Mouse (Mus musculus) liver, adult 10 weeks (tissue): Measurements from ENCODE around the gene Fuom. TPM values are rescaled to one million over a fixed set of nuclear protein-coding genes. Genes with fewer than 3 reads are reported as not detected.

Source experiments
- polyA plus RNA-seq: library from polyadenylated mRNA; stranded (reverse); fragments of 350-450 nt; fragmentation: Illumina TruSeq; extraction: RNeasy Lipid Tissue Mini Kit (QIAGEN cat#74804); gene quantifications from one replicate; pipeline ENCODE4 v1.2.3, GENCODE M21; 2014; ENCODE audit warnings: low read depth, low replicate concordance

The Fuom gene
- polyA plus RNA-seq = 20.7 TPM

DNA sequence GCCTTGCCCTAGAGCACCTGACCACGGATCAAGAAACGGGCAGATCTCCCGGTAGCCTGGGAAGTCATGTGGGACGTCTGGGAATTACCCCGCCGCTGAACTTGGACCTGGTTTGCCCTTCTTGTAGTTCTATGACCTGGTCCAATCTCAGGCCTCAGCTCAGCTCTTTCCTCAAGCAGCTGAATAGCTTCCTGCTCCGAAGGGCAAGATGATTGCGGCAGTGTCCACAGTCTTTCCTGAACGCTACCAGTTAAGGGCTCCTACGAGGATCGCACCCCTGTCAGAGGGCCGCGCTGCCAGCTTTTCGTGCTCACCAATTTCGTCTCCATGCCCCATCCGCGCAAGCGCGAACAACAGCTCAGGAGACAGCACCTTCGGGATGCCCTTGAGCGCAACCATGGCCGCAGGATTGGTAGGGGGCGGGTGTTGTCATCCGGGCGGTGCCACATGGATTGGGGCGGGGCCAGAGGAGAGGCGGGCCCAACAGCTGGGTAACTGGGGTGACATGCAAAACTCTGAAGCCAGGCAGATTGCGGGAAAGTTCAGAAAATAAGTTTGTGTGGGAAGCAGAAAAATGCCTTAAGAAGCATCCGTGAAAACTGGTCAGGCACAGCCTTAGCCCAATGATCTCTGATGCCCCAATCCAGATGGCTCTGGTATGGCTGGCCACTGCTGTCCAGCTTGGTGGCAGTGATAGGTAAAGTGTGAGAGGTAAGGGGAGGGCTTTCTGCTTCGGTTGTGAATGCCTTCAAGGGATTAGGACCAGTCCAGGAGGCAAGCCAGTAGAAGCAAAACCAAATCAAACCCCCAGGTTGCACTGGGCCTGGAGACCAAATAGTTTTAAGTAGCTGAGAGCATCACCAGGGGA is at the start of gene Fuom:
TSS of gene Fuom (minus strand) at position 449 of the 868 bp plus-strand sequence.

DNA sequence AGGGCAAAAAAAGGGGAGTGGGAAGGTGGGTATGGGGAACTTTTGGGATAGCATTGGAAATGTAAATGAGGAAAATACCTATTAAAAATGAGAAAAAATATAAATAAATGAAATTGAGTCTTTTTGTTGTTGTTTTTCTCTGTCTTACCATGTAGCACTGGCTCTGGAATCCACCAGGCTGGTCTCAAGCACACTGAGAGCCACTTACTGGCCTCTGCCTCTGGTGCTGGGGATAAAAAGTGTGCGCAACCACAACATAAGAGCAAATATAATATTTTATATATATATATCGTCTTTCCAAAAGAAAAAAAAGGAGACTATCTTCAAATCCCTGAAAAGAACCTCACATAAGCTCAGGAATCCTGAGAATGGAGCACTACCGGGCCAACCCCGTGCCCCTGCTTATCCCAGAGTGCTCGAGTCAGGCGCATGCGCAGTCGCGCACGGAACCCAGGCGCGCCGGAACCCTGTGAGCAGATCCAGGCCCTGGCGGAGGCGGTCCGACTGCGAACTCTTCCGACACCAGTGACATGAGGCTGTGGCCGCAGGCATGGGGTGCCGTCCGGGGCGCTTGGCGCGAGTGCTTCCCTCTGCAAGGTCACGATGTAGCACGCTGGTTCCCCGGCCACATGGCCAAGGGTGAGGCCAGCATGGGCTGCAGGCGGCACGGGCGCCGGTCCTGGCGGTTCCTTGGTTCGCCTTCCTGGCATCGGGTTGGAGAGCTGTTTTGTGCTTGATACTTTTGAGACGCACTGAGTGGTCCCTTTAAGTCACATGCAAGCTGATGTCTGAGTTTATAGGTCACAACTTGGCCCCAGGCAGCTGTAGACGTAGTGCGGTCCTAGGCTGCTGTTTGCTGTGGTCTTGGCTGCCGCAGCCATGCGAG is 35.1 kb upstream of the Fuom start, which contains the start of gene Mtg1:
TSS of gene Mtg1 (plus strand) at position 430 of the 886 bp plus-strand sequence.

DNA sequence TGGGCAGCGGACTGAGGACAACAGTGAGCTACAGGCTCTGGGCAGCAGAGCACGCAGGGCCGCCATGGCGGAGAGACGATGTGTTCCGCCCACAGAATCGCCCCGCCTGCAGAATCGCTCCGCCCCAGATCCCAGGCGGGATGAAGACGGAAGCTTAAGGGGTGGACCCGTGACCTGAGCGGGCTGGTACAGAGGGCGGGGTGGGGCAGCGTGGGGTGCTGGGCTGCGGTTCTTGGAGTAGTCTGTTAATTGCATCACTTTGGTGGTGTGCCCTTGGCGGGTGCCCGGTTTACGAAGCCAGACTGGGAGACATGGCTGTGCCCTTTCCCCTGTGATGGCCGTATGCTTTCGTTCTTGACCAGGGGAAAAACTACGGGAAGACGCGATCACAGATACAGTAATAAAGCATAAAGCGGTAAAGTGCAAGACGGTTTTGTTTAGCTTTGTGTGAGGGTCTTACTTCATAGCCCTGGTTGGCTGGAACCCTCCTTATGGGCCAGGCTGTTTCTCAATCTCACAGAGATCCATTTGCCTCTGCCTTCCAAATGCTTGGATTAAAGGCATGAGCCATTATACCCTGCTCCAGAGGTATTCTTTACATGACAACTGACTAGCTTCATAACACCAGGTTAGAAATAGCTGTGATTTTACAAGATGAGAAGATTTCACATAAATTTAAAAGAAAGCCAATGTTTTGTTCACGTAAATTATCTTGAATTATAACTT is 14.3 kb upstream of the Fuom start, which contains the start of gene Echs1:
TSS of gene Echs1 (minus strand) at position 148 of the 726 bp plus-strand sequence.

DNA sequence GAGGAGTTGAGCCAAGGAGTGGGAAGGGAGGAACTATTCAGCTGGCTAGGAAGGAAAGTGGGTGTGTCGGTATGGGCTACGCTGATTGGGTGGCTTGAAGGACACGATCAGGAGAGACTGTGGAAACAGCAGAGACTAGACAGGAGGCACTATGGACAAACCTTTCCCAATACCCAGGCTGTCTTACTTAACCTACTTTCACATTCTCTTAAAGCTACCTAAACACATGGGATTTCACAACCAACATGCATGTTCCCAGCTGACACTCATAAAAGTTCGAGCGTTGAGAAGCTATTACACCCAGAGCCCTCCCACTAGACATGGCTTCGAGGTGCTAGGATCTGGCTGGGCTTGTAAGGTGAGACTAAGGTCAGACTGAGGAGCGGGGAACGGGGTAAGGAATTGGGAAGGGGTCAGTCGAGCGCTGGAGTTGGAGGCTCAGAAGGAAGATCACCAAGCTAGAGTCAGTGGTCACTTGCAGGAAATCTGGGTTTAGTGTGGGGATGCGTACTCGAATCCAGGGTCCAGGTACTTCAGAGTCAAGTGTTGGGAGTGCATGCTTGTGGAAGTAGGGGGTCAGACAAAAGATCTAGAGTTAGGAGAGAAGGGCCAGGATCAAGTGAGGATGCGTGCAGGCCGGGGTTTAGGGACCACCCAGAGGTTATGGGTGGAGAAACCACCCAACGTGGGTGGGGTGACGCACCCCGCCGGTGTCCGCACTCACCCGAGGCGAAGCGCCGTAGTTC is 13.5 kb upstream of the Fuom start, which contains the start of gene Paox:
TSS of gene Paox (plus strand) at position 217 of the 746 bp plus-strand sequence.

DNA sequence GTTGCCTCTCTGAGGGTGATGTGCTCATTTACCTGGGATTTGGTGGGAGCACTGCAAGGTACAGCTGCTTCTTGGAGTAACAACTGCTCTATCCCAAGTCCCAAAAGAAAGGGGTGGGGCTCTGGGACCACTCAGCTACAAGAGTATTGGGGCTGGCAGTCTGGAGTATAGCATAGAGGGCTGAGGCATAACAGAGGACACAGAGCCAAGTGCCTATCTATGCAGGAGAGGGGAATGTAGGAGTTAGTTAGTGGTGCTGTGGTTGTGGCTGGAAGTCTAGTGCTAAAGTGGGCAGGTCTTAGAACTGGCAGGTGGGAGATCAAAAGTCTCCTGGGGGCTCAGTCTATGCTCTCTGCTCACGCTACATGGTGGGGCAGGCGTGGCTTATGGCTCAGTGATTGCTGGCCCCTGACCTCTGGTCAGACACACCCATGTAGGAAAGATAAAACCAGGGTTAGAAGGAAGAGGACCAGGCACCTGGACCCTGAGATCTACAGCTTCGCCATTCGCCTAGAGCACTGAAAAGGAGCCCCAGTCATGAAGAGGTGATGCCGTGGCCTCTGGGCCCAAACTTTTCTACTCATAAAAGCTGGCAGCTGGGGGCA is 9.2 kb downstream of the Fuom start, which contains the start of gene Prap1:
TSS of gene Prap1 (plus strand) at position 472 of the 605 bp plus-strand sequence.

DNA sequence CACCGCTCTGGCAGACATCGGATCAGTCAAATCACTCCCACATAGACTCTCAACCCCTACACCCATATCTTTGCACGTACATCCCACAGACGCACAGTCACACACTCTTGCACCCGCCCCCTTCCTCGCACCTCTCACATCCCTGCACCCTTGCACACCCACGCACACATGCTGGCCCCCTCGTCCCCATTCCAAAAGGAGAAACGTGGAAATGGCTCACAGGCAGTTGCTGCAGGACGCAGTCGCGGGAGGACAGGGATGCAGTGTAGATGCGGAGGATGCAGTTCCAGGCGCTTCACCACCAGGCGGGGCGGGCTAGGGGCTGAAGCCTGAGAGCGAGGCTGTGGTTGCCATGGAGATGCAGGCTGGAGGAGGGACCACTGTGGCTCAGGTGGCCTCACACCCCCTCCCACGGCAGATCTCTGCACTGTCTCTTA is 20.0 kb downstream of the Fuom start, which contains the start of gene Caly:
TSS of gene Caly (minus strand) at position 307 of the 437 bp plus-strand sequence.

DNA sequence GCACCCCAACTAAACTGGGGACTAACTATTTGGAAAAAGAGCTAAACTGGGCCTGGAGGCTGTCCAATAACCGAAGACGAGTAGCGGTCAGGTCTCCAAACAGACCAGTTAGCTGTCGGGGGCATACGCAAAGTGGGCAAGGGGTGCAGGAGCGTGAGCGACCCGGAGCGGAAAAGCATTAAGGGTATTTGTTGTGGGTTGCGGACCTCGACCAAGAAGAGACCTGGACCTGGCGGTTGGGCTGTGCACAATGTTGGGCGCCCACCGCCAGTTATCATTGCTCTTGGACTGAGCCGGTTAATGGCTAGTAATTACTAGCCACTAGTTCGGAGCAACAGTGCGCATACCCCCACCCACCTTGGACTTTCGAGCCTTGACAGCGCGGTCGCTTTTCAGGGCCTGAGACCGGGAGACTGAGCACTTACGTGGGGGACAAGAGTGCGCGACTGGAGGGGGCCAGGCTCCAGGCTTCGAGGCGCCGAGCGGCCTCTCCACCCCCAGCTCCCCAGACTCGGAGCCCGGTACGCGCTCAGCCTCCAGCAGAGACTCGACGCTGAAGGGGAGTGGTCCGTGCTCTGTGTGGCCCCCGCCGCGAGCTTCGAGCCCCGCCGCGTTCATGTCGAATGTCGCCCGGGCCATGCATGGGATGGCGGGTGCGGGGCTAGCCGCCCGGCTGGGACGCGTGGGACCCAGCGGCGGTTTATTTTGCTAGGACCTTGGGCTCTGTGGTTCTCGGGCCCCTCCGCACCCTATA is 53.7 kb downstream of the Fuom start, which contains the start of gene Msx3:
TSS of gene Msx3 (minus strand) at position 729 of the 754 bp plus-strand sequence.

Other genes starting within 250 kb of the Fuom start
- not detected for gene Kndc1, start 207.7 kb downstream of the Fuom start, polyA plus RNA-seq
- gene Utf1, start 158.7 kb downstream of the Fuom start, polyA plus RNA-seq = not detected
- not detected for gene 6430531B16Rik, start 123.7 kb downstream of the Fuom start, polyA plus RNA-seq
- gene Adam8, start 109.9 kb downstream of the Fuom start, polyA plus RNA-seq = not detected
- 5.6 TPM for gene Zfp511, start 66.0 kb downstream of the Fuom start, polyA plus RNA-seq
- 8.4 TPM for gene Tubgcp2, start 65.8 kb downstream of the Fuom start, polyA plus RNA-seq
- not detected for gene Msx3, start 53.4 kb downstream of the Fuom start, polyA plus RNA-seq
- gene Caly, start 19.9 kb downstream of the Fuom start, polyA plus RNA-seq = not detected
- gene Prap1, start 9.0 kb downstream of the Fuom start, polyA plus RNA-seq = not detected
- gene Paox, start 13.4 kb upstream of the Fuom start, polyA plus RNA-seq = 26.3 TPM
- gene Echs1, start 14.0 kb upstream of the Fuom start, polyA plus RNA-seq = 196 TPM
- 6.2 TPM for gene Mtg1, start 35.1 kb upstream of the Fuom start, polyA plus RNA-seq
- 0.95 TPM for gene Sprn, start 52.4 kb upstream of the Fuom start, polyA plus RNA-seq
- gene Olfr522, start 62.3 kb upstream of the Fuom start, polyA plus RNA-seq = not detected
- not detected for gene Olfr523, start 70.8 kb upstream of the Fuom start, polyA plus RNA-seq
- gene Olfr524, start 103.5 kb upstream of the Fuom start, polyA plus RNA-seq = not detected
- not detected for gene Cd163l1, start 115.8 kb upstream of the Fuom start, polyA plus RNA-seq
- not detected for gene 5830411N06Rik, start 144.8 kb upstream of the Fuom start, polyA plus RNA-seq
- not detected for gene Olfr525, start 218.4 kb upstream of the Fuom start, polyA plus RNA-seq
- gene Olfr527, start 231.6 kb upstream of the Fuom start, polyA plus RNA-seq = not detected